Mouse (Mus musculus) lung, embryonic 14.5 days (tissue): ENCODE results near the gene Bahcc1. TPM values are rescaled to one million over a fixed set of nuclear protein-coding genes. Genes with fewer than 3 reads are reported as not detected.

Source experiments
- ATAC-seq: fragments of 200-750 bp; cut with Nextera tagmentation; 2 replicates; pipeline ENCODE4 v1.8.0; 2017; ENCODE audit warnings: mild to moderate bottlenecking, moderate TSS enrichment, moderate library complexity; ENCODE audit not compliant: insufficient read depth
- DNase-seq: peaks from one replicate; pipeline ENCODE4 v3.0.0-alpha.2; 2015
- H3K27ac ChIP-seq: fragments of 300-500 bp; sonication (generic); 2 replicates; pipeline ENCODE4 v1.5.1; 2014; ENCODE audit warnings: low read depth, mild to moderate bottlenecking, moderate library complexity
- H3K27me3 ChIP-seq: fragments of 300-500 bp; sonication (generic); 2 replicates; pipeline ENCODE4 v1.6.1; 2014; ENCODE audit warnings: low read length, control low read depth; ENCODE audit not compliant: insufficient read depth
- H3K36me3 ChIP-seq: fragments of 300-500 bp; sonication (generic); 2 replicates; pipeline ENCODE4 v1.6.1; 2014; ENCODE audit warnings: control low read depth; ENCODE audit not compliant: insufficient read depth
- H3K4me1 ChIP-seq: fragments of 300-500 bp; sonication (generic); 2 replicates; pipeline ENCODE4 v1.6.1; 2014; ENCODE audit warnings: antibody characterized with exemption, control low read depth; ENCODE audit not compliant: insufficient read depth
- H3K4me2 ChIP-seq: fragments of 300-500 bp; sonication (generic); 2 replicates; pipeline ENCODE4 v1.6.1; 2014; ENCODE audit warnings: mild to moderate bottlenecking
- H3K4me3 ChIP-seq: fragments of 300-500 bp; sonication (generic); 2 replicates; pipeline ENCODE4 v1.5.1; 2014; ENCODE audit warnings: low read depth, low read length
- H3K9ac ChIP-seq: fragments of 300-500 bp; sonication (generic); 2 replicates; pipeline ENCODE4 v1.6.1; 2014
- H3K9me3 ChIP-seq: fragments of 300-500 bp; sonication (generic); 2 replicates; pipeline ENCODE4 v1.6.1; 2016; ENCODE audit warnings: low read depth, low read length, control low read depth
- CTCF ChIP-seq: IDR thresholded peaks from 2 replicates; pipeline ENCODE4 v1.5.1; 2016; ENCODE audit warnings: antibody characterized with exemption, low read depth
- WGBS: fragments of 180-500 bp; shearing (Covaris S2); extraction: QIAGEN DNeasy Blood & Tissue Kit; methylation state at CpG from one replicate; pipeline ENCODE4 v1.1.7; 2014; 5-methylcytosine and 5-hydroxymethylcytosine counted together
- polyA plus RNA-seq: library from polyadenylated mRNA; unstranded; fragments of >200 nt; fragmentation: Nextera tagmentation; extraction: Ambion mirVana; gene quantifications from 2 replicates; pipeline ENCODE4 v1.2.1, GENCODE M21; 2014

Bahcc1 gene
- polyA plus RNA-seq, 1 experiment from 2014 or later, result 14.3 TPM

GRCm38 (mm10) chr11:120310813-120311312, 78.1 kb downstream of the Bahcc1 start:
- H3K4me1 ChIP-seq, result peaks cover 43% of the 10 kb centered on the region
- peak overlapping the region; percentile 29 for H3K4me3 ChIP-seq
- H3K27ac ChIP-seq, result peak overlapping the region; percentile 97
- H3K27me3 ChIP-seq, result peaks cover 7% of the 10 kb centered on the region; the same call in 1 of the 2 replicates
- no peaks in the 10 kb centered on the region for H3K9me3 ChIP-seq
- H3K4me2 ChIP-seq, result peak overlapping the region; percentile 75
- H3K9ac ChIP-seq, result peak overlapping the region; percentile 64
- WGBS, result 2% methylated on average over 45 of the region's 45 CpGs
- TF ChIP-seq CTCF, result peak; percentile 19; the same call in 1 of the 2 replicates
- DNase-seq (peak; percentile 98), ATAC-seq (peak; percentile 89)
- no peaks in the 10 kb centered on the region for H3K36me3 ChIP-seq

GRCm38 (mm10) chr11:120311561-120311960, 78.8 kb downstream of the Bahcc1 start:
- peaks cover 39% of the 10 kb centered on the region for H3K4me1 ChIP-seq
- no peak for TF ChIP-seq CTCF
- H3K4me3 ChIP-seq, result peak overlapping the region; percentile 29
- peaks cover 7% of the 10 kb centered on the region; the same call in 1 of the 2 replicates for H3K27me3 ChIP-seq
- H3K36me3 ChIP-seq, result no peaks in the 10 kb centered on the region
- peak overlapping the region; percentile 97 for H3K27ac ChIP-seq
- H3K9ac ChIP-seq, result peak overlapping the region; percentile 64
- WGBS, result 40% methylated on average over 10 of the region's 10 CpGs
- peak overlapping the region; percentile 75 for H3K4me2 ChIP-seq
- ATAC-seq (peak; percentile 5; the same call in 1 of the 2 replicates), DNase-seq (peak; percentile 67)
- no peaks in the 10 kb centered on the region for H3K9me3 ChIP-seq

- no peak for TF ChIP-seq CTCF
- no peaks in the 10 kb centered on the region for H3K36me3 ChIP-seq
- H3K4me1 ChIP-seq, result peaks cover 38% of the 10 kb centered on the region
- DNase-seq (peak; percentile 9), ATAC-seq (no peak)
- H3K4me2 ChIP-seq, result peak overlapping the region; percentile 75
- peak overlapping the region; percentile 64; the same call in 1 of the 2 replicates for H3K9ac ChIP-seq
- H3K9me3 ChIP-seq, result no peaks in the 10 kb centered on the region
- 59% methylated on average over 6 of the region's 6 CpGs for WGBS
- no peak overlapping the region for H3K4me3 ChIP-seq
- peaks cover 7% of the 10 kb centered on the region; the same call in 1 of the 2 replicates for H3K27me3 ChIP-seq
- H3K27ac ChIP-seq, result peak overlapping the region; percentile 97
Observed at GRCm38 (mm10) chr11:120312069-120312468, 79.3 kb downstream of the Bahcc1 start.

- peaks cover under 1% of the 10 kb centered on the region; the same call in 1 of the 2 replicates for H3K27me3 ChIP-seq
- H3K9me3 ChIP-seq, result no peaks in the 10 kb centered on the region
- WGBS, result 46% methylated on average over 6 of the region's 6 CpGs
- peak; percentile 23 for DNase-seq
- no peaks in the 10 kb centered on the region for H3K36me3 ChIP-seq
- H3K4me2 ChIP-seq, result no peak overlapping the region
- ATAC-seq, result no peak
- H3K4me1 ChIP-seq, result peaks cover 34% of the 10 kb centered on the region
- no peak overlapping the region for H3K4me3 ChIP-seq
- H3K9ac ChIP-seq, result no peak overlapping the region
- peak overlapping the region; percentile 71 for H3K27ac ChIP-seq
- TF ChIP-seq CTCF, result no peak
Observed at GRCm38 (mm10) chr11:120313906-120314685, 81.3 kb downstream of the Bahcc1 start.

- peak overlapping the region; percentile 59 for H3K4me3 ChIP-seq
- ATAC-seq, result no peak
- H3K4me1 ChIP-seq, result peaks cover 34% of the 10 kb centered on the region
- peak overlapping the region; percentile 89 for H3K4me2 ChIP-seq
- H3K27ac ChIP-seq, result peak overlapping the region; percentile 99
- TF ChIP-seq CTCF, result no peak
- no peaks in the 10 kb centered on the region for H3K9me3 ChIP-seq
- WGBS, result 39% methylated on average over 16 of the region's 16 CpGs
- DNase-seq, result peak; percentile 35
- peak overlapping the region; percentile 83 for H3K9ac ChIP-seq
- H3K27me3 ChIP-seq, result no peaks in the 10 kb centered on the region
- no peaks in the 10 kb centered on the region for H3K36me3 ChIP-seq
Observed at GRCm38 (mm10) chr11:120314721-120315415, 82.1 kb downstream of the Bahcc1 start.

- Histone ChIP-seq H3K4me2 (peak overlapping the region; percentile 89), H3K9ac (peak overlapping the region; percentile 83), H3K9me3 (no peaks in the 10 kb centered on the region), H3K4me3 (peak overlapping the region; percentile 59), H3K27ac (peak overlapping the region; percentile 99), H3K27me3 (no peaks in the 10 kb centered on the region), H3K36me3 (no peaks in the 10 kb centered on the region), H3K4me1 (peaks cover 31% of the 10 kb centered on the region)
- no peak for TF ChIP-seq CTCF
- 31% methylated on average over 4 of the region's 4 CpGs for WGBS
- ATAC-seq (no peak), DNase-seq (peak; percentile 44)
Observed at GRCm38 (mm10) chr11:120315416-120315761, 82.6 kb downstream of the Bahcc1 start.
